ENCODE assay signal across 16 mouse cellular contexts in genomic region chr12:112288786-112289185, GRCm38 (mm10).
"Had no signal": no experiment of that assay in that cellular context is flagged by ENCODE, and none has a peak within 500 bp of the region (broad histone marks: within the 10 kb centered on the region; RNA-seq: fewer than 3 reads in every experiment).

No protein-coding gene starts in this region.

- H3K27ac ChIP-seq: layer of hippocampus, adult 2 months; liver, embryonic 13.5 days; neural tube, embryonic 12.5 days; neural tube, embryonic 15.5 days; stomach, embryonic 15.5 days had no signal

- H3K27me3 ChIP-seq: liver, embryonic 13.5 days; stomach, embryonic 15.5 days had no signal

- H3K9me3 ChIP-seq: liver, embryonic 13.5 days; midbrain, embryonic 12.5 days; neural tube, embryonic 12.5 days; neural tube, embryonic 15.5 days; stomach, embryonic 15.5 days had no signal

- H3K4me2 ChIP-seq: liver, embryonic 13.5 days; midbrain, embryonic 12.5 days; neural tube, embryonic 12.5 days; neural tube, embryonic 15.5 days; stomach, embryonic 15.5 days had no signal

- H3K9ac ChIP-seq: liver, embryonic 13.5 days; neural tube, embryonic 12.5 days; stomach, embryonic 15.5 days had no signal

- H3K4me3 ChIP-seq: layer of hippocampus, adult 2 months; liver, embryonic 13.5 days; midbrain, embryonic 12.5 days; neural tube, embryonic 12.5 days; neural tube, embryonic 15.5 days; stomach, embryonic 15.5 days had no signal

- DNase-seq: kidney, adult 9 months; kidney, postnatal 14 days; layer of hippocampus, adult 9-11 months; liver, embryonic 13.5 days; lung, adult 2 months; lung, postnatal 14 days; lung, postnatal 4 days; right cerebral cortex, adult 18-20 months; right cerebral cortex, postnatal 14 days; right cerebral cortex, postnatal 4 days; thymus, postnatal 36 days had no signal

- H3K4me1 ChIP-seq: stomach, embryonic 15.5 days had no signal

- H3K36me3 ChIP-seq: liver, embryonic 13.5 days; midbrain, embryonic 12.5 days; neural tube, embryonic 12.5 days; neural tube, embryonic 15.5 days; stomach, embryonic 15.5 days had no signal
